Mouse (Mus musculus): ENCODE data around the gene Trmt10b. TPM values are rescaled to one million over a fixed set of nuclear protein-coding genes. Genes with fewer than 3 reads are reported as not detected.

Gene Trmt10b
- total RNA-seq (2023), result 1 to 10 TPM; 7.7 to 8.5 TPM

DNA sequence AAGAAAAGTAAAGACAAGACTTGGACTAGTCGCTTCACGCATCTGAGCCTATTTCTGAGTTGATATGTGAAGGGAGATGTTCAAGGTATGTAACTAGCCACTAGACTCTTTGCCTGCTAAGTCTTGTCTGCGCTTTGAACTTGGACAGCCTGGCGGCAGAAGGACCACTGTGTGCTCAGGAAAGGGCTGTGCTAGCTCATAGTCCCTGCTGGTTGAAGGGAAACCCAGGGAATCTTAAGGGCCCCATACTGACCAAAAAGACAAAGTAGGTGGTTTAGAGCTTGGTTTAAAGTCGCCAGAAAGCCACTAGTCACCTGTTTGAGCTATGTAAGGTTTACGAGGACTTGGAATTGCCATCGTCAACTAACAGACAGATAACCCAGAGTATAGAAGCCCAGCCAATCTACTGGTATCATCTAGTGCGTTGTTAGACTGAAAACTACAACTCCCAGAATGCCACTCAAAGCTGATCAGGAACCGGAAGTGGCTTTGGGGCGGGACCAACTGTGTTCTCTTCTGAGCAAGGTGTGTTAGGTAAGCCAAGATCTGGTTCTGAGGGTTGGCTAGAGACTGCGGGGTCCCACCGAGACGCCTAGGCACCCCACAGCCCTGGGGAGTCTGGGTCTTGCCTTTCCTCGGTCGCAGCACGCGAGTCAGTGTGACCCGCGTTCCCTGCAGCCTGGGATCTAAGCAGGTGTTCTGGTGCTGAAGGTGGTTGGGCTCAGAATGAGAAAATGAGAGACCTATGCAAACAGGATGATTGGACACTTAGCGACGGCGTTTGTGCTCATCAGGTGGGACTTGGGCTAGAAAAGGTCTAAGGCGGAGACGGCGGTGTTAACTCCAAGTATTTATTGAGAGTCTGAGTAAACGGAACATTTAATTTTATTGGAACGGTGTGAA lies at the start of gene Trmt10b:
Trmt10b (plus strand) TSS at position 466 of the 903 bp plus-strand sequence.

DNA sequence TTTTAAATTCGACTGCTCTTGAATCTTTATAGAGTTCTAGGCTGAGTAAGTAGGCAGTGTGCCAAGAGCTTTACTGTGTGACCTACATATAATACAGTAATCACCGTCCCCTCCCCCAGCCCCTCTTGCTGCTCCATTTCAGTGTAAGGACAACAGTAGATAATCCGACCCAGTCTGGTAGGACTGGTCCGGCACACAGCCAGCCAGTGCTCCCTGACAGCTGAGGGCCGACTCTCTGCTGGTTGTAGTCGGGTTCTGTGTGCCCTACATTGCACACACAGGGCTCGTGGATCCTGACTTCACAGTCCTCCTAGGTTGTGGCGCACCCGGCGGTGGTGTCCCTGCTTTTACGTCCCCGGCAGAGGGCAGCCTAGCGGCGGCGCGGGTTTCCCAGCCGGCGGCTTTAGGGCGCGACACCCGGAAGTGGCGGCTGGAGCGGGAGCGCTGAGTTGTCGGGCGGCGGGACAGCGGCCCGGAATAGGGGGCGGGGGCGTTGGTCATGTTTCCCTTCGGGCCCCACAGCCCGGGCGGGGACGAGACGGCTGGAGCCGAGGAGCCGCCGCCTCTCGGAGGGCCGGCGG lies 44.8 kb downstream of the Trmt10b start, which contains the start of gene Dcaf10:
Dcaf10 (plus strand) TSS at position 433 of the 581 bp plus-strand sequence.

DNA sequence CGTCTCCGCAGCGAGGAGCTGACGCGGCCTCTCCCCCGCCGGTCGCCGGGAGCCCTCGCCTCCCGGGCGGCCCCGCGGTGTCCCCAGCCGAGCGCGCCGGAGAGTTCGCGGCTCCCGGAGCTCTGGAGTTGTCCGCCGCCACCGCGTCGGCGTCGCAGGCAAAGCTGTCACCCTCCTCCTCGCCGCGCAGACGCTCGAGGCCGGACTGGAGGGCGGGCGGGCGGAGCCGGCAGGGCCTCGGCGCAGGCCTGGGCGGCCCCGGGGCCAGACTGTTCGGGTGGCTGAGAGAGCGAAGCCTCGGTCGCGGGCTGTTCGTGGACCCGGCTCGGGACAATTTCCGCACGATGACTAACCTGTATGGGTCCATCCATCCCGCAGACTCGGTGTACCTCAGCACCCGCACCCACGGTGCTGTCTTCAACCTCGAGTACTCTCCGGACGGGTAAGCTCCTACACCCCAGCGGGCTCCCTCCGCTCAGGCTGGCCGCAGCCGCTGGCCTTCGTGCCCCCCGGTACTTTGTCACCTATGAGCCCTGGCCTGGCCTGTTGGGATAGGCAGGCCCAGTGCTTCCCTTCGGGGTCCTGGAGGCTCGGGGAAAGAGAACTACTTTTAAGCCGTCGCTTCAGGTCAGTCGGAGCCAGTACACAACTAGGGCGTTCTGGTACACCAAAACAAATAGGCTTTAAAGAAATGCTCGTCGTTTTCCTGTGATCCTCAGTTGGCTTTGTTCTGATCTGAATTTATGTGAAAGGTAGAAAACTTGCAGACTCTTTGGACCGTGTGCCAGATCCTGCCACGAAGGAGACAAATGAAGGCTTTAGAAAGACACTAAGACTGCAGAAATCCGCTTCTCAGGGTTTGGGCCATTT lies 45.6 kb downstream of the Trmt10b start, which contains the start of gene Exosc3:
Exosc3 (minus strand) TSS at position 447 of the 870 bp plus-strand sequence.

Other genes starting within 250 kb of the Trmt10b start
- 1 to 10 TPM; 2.0 to 2.4 TPM for gene Fbxo10, start 212.5 kb upstream of the Trmt10b start, total RNA-seq (2023)
- gene Tomm5, start 189.0 kb upstream of the Trmt10b start, total RNA-seq (2023), result 10 to 100 TPM; 38.7 to 50.1 TPM
- gene Frmpd1, start 112.3 kb upstream of the Trmt10b start, total RNA-seq (2023), result not detected
- 10 to 100 TPM; 20.8 to 23.4 TPM for gene Dcaf10, start 45.0 kb downstream of the Trmt10b start, total RNA-seq (2023)
- gene Exosc3, start 45.6 kb downstream of the Trmt10b start, total RNA-seq (2023), result 10 to 100 TPM; 40.0 to 48.8 TPM
- gene Slc25a51, start 111.6 kb downstream of the Trmt10b start, total RNA-seq (2023), result 10 to 100 TPM; 57.3 to 78.2 TPM
- 1 to 10 TPM; 1.5 to 2.7 TPM for gene Shb, start 235.3 kb downstream of the Trmt10b start, total RNA-seq (2023)